Mouse (Mus musculus) layer of hippocampus, adult 11-12 months (tissue): ENCODE measurements around the gene Henmt1.

ENCODE experiments used
- DNase-seq: peaks from one replicate; pipeline ENCODE4 v3.0.0; 2022; ENCODE audit warnings: low spot score

Henmt1 gene

GRCm38 (mm10) chr3:108939573-108939972 lies at the start of gene Henmt1:
Henmt1 (plus strand) TSS chr3:108939873.
- no peak for DNase-seq

DNA sequence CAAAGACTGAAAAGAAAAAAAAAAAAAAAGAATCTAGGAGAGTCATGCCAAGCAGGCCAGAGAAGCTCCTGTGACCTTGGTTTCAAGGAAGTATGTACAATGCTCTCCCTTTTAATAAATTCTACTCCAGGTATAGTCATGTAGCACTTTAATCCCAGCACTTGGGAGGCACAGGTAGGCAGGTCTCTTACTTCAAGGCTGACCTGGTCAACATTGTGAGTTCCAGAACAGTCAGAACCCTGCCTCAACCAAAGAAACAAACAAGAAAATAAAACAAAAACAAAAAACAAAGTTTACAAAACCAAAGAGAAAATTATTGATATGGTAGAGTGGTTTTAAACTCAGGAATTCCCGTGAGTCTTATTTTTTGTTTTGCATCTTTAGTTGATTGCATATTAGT lies 49.8 kb upstream of the Henmt1 start, which contains the start of gene Fndc7:
Gene Fndc7, minus strand, starts transcription at position 101 of the 400 bp plus-strand sequence.
- DNase-seq = no peak

- DNase-seq = no peak
Observed at GRCm38 (mm10) chr3:108892080-108892479, 47.6 kb upstream of the Henmt1 start.

DNA sequence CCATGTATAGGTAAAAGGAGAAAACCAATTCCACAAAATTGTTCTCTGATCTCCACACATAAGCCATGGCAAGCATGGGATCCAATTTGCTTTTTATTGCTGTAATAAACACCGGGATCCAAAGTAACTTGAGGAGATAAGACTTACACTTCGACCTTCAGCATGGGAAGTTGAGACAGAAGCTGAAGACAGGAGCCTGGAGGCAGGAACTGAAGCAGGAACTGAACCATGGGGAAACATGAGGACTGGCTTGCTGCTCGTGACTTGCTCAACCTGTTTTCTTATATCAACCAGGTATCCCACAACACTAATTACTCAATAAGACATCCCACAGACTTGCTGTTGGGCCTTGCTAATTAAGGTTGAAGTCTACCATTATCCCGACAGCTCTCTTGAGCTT lies 46.8 kb upstream of the Henmt1 start:
- DNase-seq = no peak

- DNase-seq = no peak
Observed at GRCm38 (mm10) chr3:108898640-108899039, 41.0 kb upstream of the Henmt1 start.

DNA sequence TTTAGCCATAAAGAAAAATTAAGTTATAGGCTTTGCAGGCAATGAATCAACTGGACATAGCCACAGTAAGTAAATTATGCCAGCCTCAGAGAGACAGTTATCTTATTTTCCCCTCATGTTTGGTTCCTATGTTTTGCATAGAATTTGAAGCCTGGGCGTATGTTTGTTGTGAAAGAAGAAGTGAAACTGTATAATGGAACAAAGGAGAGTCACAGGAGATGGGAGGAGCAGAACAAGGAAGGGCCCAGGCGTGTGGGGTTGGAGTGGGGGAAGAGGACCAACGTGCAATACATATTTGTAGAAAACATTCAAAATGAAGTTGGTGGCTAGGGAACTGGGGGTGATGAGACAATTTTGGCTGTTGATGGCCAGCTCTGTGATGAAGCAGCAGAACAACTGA lies 39.5 kb upstream of the Henmt1 start:
- no peak for DNase-seq

DNA sequence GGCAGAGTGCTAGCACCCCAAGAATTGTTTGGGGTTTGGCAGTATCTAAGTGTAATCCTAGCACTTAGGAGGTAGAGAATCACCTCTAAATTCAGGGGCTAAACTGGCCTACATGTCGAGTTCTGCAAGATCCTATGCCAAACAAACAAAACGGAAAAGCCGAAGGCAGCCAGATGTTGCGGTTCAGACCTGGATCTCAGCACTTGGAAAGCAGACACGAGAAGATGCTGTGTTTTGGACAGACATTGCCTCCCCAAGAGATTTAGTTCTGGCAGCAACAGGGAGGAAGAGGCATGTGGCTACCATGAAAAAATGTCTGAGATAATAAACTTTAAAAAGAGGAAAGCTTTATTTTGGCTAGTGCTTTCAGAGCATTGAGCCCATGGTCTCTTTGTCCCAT lies 39.0 kb upstream of the Henmt1 start:
- DNase-seq = no peak

GRCm38 (mm10) chr3:108902038-108902437 lies 37.6 kb upstream of the Henmt1 start:
- no peak for DNase-seq

DNA sequence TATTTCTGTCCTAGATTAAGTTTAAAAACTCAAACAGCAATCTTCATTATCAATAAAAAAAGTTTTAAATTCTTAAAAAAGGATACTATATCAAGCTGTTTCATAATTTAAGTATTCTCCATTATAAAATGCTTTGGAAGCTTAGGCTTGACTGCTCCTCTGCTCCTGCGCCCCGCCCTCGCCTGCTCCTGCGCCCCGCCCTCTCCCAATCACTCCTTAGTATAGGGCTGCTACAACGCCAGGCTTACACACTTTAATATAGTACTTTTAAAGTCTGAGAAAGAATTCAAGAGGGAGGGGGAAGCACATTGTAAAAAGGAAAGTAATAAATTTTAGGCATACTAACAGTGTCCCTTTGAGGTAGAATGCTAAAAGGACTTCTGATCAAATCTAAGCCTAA lies 36.7 kb upstream of the Henmt1 start:
- no peak for DNase-seq

DNA sequence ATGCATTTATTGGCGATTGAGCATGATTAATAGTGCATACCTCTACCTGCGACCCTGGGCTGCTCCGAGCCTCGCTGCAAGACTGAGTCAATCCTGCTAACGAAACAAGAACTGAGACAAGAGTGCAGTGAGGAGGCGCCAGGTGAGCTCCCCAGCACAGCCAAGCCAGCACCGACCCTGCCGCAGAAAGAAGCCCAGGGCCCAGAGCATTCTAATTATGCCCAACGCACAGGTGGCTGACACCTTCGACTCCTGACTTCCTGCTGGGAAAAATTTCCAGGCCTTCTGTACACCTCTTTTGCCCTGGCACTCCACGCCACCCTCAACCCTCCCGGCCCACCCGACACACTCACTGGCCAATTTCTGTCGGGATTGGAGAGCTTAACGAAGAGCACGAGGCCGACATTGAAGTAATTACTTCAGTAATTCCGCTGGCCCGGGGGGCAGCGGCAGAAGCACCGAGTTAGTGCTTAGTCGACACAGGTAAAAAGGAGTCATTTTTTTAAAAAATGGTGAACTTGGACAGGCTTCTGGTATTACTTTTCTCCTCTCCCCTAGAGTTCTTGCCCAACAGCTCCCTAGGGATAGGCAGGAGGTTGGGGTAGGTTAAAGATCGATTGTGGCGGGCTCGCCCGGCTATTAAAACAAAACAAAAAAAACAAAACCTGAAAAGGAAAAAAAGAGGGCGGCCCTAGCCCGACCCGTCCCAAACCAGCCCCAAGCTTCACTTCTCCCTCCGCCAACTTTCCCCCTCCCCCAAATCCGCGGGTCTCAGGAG lies 29.2 kb upstream of the Henmt1 start:
- no peak for DNase-seq

GRCm38 (mm10) chr3:108911081-108911547 lies 28.6 kb upstream of the Henmt1 start:
- DNase-seq = peak; percentile 63

DNA sequence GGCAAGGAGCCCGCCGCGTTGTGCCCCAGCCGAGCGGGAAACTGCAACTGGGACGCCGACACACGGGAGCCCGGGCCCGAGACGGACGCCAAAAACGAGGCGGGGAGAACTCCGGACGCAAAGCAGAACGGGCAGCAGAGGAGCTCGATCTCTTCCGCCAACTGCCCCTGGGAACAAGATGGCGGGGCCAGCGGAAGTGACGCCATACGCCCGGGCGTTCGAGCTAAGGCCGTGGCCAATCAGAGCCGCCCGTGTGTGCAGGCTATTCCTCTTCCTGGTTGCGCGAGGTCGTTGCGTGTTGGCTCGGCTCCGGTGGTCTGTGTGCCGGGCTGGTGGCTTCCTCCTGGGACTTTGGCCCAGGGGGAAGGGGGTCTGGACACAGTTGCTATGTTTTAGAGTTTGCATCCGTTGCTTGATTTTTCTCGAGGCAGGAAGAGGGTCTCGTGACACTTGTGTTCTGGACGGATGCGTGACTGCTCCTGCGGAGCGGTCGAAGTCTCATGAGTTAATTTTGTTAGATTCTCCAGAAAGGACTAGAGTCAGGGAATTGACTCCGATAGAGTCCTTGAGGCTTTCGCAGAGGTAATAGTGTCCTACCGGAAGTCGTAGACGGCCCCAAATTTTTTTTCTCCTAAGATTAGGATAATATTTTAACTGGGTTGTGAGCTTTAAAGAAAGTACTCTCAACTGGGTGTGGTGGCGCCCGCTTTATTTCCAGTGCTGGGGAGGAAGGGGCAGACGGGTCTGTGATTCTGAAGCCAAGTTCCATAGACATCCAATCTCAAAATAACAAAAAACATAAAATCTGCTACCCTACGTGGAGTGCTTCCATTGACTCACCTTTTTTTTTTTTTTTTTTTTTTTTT lies 27.9 kb upstream of the Henmt1 start, which contains the start of gene Prpf38b:
Gene Prpf38b, minus strand, starts transcription at position 180 of the 866 bp plus-strand sequence.
- peak; percentile 96 for DNase-seq

GRCm38 (mm10) chr3:108915999-108916398 lies 23.7 kb upstream of the Henmt1 start:
- DNase-seq = peak; percentile 57

DNA sequence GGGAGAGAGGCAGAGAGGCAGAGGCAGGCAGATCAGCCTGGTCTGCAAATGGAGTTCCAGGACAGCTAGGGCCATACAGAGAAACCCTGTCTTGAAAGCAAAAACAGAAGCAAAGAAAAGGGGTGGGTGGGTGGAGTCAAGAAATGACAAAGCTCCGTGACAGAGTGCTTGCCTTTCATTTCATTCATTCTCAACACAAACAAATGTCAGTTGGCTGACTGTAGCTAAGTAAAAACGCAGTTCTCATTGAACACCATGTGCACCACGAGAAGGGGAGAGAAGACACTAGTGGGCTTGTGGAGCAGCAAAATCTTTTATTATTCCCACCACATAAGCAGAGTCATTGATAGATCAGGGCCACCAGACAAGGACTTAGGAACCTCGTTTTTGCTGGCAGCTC lies 22.8 kb upstream of the Henmt1 start:
- DNase-seq = no peak

DNA sequence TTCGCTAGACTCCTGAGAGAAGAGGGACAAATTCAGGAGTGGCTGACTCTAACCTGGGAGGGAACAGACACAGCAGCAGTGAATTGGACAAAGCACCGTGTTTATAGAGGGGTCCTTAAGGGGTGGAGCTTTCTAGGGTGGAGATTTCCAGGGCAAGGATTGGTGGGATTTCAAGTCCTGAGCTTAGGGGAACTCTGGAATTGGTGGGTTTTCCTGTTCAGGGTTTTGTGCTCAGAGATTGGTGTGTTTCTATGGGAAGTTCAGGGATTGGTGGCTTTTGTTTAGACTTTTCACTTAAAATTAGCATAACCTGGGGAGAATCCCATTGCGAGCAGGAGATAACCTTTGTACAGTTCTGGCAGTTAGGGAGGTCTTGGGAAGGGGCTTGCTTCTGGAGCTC lies 21.7 kb upstream of the Henmt1 start:
- no peak for DNase-seq

GRCm38 (mm10) chr3:108918852-108919251 lies 20.8 kb upstream of the Henmt1 start:
- no peak for DNase-seq

GRCm38 (mm10) chr3:108920442-108921070 lies 19.1 kb upstream of the Henmt1 start:
- DNase-seq = no peak

- no peak for DNase-seq
Observed at GRCm38 (mm10) chr3:108921822-108922221, 17.9 kb upstream of the Henmt1 start.

GRCm38 (mm10) chr3:108925677-108926076 lies 14.0 kb upstream of the Henmt1 start:
- no peak for DNase-seq

- no peak for DNase-seq
Observed at GRCm38 (mm10) chr3:108926308-108926707, 13.4 kb upstream of the Henmt1 start.

DNA sequence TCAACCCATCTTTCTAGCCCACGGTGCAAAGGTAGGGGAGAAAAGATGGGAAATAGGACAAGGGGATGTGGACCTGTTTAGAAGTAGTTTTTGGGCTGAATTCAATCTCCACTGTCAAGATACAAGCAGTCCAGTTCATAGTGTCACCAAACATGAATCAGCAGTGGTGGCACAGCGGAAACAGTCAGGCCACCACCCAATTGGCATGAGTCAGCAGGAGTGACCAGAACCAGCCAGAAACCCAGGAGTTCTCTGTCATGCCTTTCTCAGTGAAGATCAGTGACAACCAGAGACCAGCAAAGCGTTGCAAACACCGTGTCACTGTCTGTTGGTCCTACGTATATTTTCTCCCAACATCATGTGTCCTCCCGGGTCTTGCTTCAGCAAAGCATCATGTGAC lies 6.1 kb upstream of the Henmt1 start:
- DNase-seq = no peak

DNA sequence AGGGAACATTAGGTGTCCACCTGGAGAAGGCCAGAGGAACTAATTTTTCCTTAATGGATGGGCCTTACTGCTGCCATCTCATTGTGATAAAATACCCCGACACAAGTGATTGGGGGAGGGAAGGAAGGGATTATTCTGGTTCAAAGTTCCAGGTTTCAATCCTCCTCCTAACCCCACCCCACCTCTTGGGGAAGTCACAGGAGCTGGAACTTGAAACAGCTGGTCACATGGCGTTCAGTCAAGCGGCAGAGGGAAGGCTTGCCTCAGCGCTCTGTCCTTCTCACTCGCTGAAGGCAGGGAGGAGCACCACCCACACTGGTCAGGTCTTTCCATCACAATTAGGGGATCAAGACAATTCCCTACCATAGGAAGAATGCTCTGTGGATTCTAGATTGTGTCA lies 982 bp upstream of the Henmt1 start:
- DNase-seq = no peak
